Mouse (Mus musculus): ENCODE results near the gene Thtpa.
A peak's percentile ranks its signal among the peaks of the same experiment; 100 is the strongest.

The Thtpa gene

GRCm38 (mm10) chr14:55078366-55078989, 16.1 kb upstream of the Thtpa start:
- peak; percentile 37 to 50 for DNase-seq

DNA sequence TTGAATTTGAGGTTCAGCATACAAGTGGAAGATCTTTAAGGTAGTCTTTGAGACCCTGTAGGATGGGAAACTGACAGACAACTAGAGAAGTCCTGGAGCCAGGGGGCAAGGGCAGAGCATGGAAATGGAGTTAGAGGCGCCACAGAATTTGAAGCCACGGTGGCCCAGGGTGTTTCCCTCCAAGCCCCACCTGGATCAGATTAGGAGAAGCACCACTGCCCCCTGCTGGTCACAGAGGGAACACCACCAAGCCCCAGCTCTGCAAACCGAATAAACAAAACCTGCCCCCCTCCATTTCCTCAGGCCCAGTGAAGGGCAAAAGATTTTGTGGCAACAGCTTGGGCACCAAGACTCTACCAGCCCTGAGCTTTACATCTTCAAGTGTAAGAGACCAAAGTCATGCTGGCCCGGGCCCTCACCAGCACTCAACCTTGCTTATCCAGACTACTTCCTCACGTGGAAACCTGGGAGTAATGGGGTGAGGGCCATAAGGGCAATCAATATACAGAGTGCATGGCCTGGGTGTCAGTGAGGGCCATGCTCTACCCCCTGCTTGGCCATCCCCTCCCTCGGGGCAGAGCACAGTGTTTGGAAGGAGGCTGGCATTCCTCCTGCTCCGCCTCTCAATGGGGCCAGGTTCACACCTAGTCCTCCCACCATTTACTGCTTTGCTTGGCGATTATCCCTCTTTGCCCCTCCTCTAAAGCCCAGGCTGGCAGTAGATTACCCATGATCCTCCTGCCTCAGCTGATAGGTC, 15.2 kb upstream of the Thtpa start:
- DNase-seq: peak; percentile 82 to 87

DNA sequence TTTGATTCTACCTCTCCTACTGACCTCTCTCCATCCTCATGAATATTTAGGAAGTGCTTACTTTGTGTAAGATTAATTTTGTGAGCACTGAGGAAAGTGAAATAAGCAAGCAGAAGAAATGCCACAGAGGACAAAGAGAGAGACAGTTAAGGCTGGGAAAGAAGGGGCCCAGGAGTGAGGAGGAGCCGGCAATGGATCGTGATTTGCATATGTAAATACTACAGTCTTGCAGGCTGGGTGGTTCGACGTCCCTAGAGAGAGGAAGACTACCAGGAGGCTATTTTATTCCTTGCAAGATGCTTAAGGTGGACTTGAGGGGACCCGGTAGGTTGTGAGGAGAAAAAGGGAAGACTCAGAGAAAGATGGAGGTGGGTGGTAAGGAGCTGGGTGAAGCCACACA, 13.5 kb upstream of the Thtpa start:
- no peak for DNase-seq

DNA sequence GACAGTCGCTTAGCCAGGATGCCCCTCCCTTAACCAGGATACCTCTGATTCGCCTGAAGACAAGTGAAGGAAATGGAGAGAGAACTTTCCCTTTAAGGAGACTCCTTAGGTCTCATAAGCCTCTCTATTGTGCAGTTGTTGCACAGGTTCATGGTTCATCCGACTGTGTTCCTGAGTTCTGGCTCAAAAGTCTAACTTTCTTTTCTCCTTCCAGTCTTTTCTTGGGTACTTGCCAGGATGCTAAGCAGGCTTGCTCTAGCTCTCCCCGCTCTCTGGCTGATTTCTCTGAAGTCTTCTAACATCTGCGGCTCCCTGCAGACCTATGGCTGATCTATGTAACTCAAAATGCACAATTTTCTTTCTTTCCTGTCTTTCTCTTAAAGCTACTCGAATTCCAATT, 11.1 kb upstream of the Thtpa start:
- no peak for DNase-seq

- DNase-seq: no peak
Observed at GRCm38 (mm10) chr14:55085324-55086008, 9.1 kb upstream of the Thtpa start.

DNA sequence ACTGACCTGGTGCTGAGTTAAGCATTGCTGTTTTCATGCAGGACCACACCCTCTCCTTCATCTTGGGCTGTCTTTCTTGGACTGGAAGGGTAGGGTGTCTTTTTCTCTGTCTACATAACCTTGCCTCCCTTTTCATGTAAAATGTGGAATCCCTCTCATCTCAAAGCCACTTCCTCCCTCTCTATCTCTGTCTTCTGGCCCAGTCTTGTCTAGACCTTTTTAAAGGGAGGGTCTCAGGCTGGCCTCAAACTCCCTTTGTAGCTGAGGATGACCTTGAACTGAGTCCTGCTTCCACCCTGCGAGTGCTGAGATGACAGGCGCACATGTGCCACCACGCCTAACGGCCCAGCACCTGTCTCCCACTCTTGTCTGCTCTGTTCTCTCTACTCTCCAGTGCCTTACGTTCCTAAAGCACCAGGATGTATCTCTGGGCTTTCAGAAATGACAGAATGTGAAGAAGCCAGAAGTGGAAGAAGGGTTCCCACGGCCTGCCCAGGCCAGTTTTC, 8.5 kb upstream of the Thtpa start:
- DNase-seq: no peak

- DNase-seq: peak; percentile 61 to 62
Observed at GRCm38 (mm10) chr14:55089199-55089947, 5.2 kb upstream of the Thtpa start.

GRCm38 (mm10) chr14:55091209-55091865, 3.2 kb upstream of the Thtpa start:
- peak; percentile 43 to 59 for DNase-seq

GRCm38 (mm10) chr14:55092011-55092577, 2.5 kb upstream of the Thtpa start, which contains the start of gene Zfhx2:
Gene Zfhx2 (minus strand): TSS chr14:55092324.
- peak; percentile 96 to 98 for DNase-seq

GRCm38 (mm10) chr14:55093927-55094326, 657 bp upstream of the Thtpa start:
- DNase-seq: no peak

DNA sequence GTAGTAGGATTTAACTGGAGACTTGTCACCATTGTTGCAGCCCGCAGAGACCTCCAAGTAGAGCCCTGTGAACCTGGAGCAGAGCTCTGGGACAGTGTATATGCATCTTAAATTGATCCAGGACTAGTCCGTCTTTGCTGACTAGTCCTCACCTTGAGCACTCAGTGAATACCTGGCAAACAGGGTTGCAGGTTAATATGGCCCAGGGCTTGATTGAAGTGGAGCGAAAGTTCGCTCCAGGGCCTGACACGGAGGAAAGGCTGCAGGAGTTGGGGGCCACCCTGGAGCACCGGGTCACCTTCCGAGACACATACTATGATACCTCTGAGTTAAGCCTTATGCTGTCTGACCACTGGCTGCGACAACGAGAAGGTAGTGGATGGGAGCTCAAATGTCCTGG, 679 bp downstream of the Thtpa start:
- DNase-seq: no peak

DNA sequence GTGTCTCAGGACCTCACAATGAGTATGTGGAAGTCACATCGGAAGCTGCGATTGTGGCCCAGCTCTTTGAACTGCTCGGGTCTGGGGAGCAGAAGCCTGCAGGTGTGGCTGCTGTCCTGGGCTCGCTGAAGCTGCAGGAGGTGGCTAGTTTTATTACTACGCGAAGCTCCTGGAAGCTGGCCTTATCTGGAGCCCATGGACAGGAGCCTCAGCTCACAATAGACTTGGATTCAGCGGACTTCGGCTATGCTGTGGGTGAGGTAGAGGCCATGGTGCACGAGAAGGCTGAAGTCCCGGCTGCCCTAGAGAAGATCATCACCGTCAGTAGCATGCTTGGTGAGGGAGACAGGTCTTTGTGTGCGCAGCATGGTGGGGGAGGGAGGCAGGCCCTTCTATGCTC, 1.1 kb downstream of the Thtpa start:
- DNase-seq: no peak

GRCm38 (mm10) chr14:55096573-55097087, 2.0 kb downstream of the Thtpa start:
- no peak for DNase-seq

DNA sequence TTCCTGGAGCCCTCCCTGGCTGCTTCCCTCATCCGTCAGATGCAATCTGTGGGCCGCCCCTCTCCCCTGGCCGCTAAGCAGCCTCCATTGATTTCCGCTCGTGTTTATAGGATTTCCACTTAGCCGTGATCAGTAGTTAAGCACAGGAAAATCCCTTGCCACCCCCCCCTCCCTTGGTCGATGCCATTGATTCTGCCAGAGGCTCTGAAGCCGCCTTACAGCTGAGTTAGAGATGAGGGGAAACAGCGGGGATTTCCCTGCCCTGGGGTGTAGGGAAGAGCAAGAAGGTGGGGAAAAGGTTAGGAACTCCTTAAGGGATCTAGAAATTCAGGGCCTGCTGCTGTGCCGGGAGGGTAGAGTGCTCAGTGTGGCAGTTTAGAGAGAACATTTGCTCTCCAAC, 3.1 kb downstream of the Thtpa start:
- no peak for DNase-seq

DNA sequence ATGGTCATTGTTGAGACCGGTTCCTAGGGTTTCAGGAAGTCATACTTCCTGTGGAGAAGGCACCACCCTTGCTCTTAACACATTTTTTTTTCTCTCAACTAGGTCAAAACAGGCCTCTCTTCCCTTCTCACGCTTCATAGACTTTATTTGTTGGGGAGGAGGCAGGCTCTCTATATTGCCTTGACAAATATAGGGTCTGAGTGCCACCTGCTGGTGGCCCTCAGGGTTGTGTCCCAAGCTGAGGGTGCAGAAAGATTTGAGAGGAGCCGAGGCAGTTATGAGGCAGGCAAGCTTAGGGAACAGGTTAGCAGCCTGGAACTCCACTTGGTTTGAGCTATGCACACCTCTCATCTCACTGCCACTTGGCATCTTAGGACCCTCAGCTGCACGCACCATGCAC, 3.5 kb downstream of the Thtpa start:
- DNase-seq: peak in 1 of 2 experiments; percentile 59

- DNase-seq: peak; percentile 80 to 81
Observed at GRCm38 (mm10) chr14:55101592-55101991, 7.0 kb downstream of the Thtpa start.

DNA sequence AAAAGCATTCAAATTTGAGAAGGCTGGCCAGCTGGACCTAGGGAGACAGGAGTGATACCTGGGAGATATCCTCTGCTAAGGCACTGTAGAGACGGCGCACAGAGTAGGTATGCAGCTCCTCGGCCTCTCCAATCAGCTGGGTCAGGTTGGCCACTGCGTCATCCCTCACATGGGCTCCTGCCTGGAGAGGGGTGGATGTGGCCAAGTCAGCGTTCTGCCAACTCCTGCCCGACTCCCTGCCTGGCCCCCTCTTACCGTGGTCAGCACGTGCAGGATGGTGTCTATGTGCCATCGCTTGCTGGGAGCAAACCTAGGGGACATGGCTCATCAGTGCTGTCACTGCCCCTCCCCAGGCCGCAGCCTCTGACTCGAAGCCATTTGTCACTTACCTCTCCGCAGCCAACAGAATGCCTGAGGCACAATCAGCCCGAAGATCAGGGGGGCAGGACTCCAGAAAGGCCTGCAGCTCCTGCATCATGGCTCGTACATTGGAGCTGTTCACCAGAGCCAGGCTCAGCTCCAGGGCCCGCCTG, 7.7 kb downstream of the Thtpa start:
- DNase-seq: peak; percentile 47 to 54

DNA sequence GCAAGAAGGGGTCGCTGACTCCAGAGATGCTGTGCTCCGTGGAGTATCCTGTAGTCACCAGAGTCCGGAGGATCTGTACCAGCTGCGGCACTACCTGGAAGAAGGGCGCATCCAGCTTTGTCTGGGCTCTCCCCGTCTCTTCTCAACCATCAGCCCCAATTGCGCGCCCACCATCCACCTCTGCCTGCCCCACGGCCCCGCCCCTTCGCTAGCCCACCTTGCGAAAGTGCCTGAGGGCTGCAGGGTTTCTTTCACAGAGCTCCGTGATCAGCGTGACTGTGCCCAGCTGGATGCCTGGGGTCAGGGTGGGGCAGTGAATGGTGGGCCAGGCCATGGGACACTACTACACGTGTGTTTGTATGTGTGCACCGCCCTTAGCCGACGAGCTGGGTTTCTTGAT, 9.8 kb downstream of the Thtpa start:
- DNase-seq: no peak

DNA sequence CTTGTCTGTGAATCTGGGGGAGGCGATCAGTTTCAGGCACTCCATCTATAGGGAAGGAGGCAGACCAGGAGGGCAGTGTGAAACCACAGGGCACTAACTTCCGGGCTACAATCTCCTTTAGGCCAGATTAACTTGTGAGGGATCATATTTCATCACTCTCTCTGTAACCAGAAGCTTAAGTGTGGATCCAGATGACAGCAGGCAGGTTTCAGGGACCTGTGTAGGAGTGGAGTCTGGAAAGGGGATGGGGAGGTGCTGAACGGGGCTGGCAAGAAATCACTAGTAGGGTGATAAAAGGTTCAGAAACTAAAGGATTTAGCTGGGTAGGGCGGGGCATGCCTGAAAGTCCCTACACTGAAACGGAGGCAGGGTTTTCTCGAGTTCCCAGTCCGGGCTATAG, 10.8 kb downstream of the Thtpa start:
- no peak for DNase-seq

DNA sequence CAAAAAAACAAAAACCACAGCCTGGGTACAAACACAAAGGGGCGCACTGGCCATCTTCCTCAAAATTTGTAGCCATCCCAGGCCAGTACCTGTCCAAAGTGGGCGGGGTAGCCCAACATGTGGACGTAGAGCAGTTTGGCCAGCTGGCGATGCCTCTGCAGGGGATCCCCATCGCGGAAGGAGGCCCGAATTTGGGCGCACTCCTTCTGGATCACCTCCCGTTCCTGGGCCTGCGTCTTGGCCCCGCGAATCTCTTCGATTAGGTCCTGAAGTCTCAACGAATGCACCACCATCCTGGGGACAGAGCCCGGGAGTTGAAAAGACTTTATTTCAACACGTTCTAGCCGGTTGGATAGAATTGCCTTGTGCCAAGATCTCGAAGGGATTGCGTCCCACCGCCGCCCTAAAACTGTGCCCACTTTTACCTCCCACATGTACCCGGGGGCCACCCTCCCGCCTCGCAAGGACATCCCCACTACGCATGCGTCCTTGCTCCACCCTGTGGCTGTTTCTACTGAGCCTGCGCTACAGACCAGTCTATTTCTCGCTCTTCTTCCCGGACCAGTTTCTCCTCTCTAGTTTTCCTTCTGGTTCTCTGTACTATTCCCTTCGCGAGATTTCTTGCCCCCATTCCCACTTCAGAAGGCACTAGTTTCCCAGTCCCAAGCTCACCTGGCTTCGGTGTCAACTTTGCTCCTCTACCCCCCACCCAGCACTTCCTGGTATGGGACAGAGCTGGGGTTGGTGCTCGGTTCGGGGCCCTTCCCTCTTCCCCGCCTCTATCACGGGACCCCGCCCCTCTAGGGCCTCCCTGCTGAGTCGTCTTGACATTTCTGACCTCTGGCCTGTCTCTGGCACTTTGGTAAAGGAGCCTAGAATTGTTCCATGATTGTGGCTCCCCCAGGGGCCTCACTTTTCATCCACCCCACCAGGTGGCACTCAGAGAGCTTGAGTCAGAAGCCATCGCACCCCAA, 11.5 kb downstream of the Thtpa start, which contains the start of gene Ap1g2:
Gene Ap1g2 (minus strand): TSS at position 758 of the 974 bp plus-strand sequence.
- DNase-seq: peak; percentile 89 to 91

All from cerebellum, adult 18-20 months (tissue).